Mouse (Mus musculus): Measurements from ENCODE around the gene Lysmd2.

- TF ChIP-seq FLI1 (IDR thresholded peaks at IDR 0.05; ENCODE audit: low read length) (no peak), GATA1 (IDR thresholded peaks at IDR 0.05; ENCODE audit: borderline replicate concordance, low read length) (no peak)
Observed at GRCm38 (mm10) chr9:75609965-75610364, 15.6 kb upstream of the Lysmd2 start.
